Mouse (Mus musculus) brain, embryonic 14.5 days (tissue): ENCODE data around the gene Ccna1.

Experiments used
- CTCF ChIP-seq: fragments of 200-500 bp; IDR thresholded peaks from 2 replicates; pipeline ENCODE4 v1.5.1; 2012; ENCODE audit warnings: inconsistent platforms, mild to moderate bottlenecking, moderate library complexity, borderline replicate concordance; ENCODE audit not compliant: insufficient read depth, insufficient read length; ENCODE audit errors: extremely low read depth
- POLR2A ChIP-seq: fragments of 200-500 bp; IDR thresholded peaks from 2 replicates; pipeline ENCODE4 v1.6.1; 2012; ENCODE audit warnings: mild to moderate bottlenecking, inconsistent platforms, borderline replicate concordance; ENCODE audit not compliant: poor library complexity, insufficient read depth, insufficient read length, severe bottlenecking; ENCODE audit errors: extremely low read depth

DNA sequence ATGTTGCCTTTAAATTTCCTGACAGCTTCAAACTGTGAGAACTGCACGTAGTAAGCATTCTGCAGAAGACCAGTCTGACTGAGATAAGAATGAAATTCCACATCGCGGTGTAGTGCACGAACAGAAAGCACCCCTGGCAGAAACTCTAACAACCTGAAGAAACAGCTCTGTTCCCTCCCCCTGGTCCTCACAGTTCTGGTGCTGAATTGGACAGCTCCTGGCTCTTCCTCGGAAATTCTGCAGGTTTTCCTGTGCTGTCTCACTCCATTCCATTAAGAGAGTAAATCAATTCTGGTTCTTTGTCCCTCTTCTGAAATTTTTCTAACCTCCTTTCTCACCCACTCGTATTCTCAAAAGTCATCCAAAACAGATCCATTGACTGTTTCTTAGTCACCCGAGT lies 43.6 kb downstream of the Ccna1 start:
- no peak for TF ChIP-seq CTCF
- no peak for TF ChIP-seq POLR2A
